Mouse (Mus musculus): Measurements from ENCODE around the gene Kctd5.

DNA sequence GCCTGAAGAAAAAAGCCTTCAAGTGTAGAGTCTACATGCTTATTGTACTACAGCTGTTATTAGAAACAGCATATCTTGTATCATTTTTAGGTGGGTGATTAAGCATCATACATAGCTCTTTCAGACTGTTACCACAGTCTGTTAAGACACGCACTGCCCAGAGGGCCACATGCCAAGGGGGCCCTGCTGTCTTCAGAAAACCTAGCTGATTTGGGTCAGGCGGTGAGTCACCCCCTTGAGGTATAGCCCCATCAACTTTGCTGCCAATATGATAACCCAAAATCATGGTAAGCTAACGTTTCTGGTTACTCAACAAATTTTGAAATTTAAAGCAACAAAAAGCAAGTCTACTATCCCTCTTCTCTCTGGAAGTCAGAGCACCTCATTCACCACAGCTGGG lies 46.2 kb upstream of the Kctd5 start:
- no peak for TF ChIP-seq CTCF (IDR thresholded peaks at IDR 0.05; ENCODE audit: insufficient read depth, low read depth, low read length)
- no peak for TF ChIP-seq POLR2A (IDR thresholded peaks at IDR 0.05; ENCODE audit: insufficient read depth, low read depth, low read length)

Measured in olfactory bulb, adult 2 months (tissue).